Mouse (Mus musculus): ENCODE results near the gene Catsperd. TPM values are rescaled to one million over a fixed set of nuclear protein-coding genes. Genes with fewer than 3 reads are reported as not detected.

Catsperd gene
- polyA plus RNA-seq, 1 experiment from 2014 or later: 0.35 TPM

DNA sequence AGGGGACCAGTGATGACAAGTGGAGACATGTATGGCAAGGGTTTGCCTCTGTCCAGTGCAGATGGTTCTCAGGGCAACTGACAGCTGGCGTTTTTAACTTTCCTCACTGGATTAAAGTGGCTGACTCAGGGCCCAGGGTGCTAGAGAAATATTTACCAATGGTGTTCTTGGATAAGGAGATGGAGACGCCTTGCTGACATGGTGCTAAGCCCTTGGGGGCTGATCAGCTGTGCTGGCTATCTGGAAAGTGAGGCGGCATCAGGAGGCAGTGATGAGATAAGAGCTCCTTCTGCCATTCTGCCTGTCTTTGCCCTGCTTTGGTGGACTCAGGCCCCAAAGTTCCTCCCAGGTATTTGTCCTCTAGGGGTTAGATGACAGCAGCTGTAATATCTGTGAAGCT lies 54.9 kb downstream of the Catsperd start:
- DNase-seq (ENCODE audit: low read depth, low spot score): no peak
- in situ Hi-C loops (cut with MboI; ENCODE audit: low pct_unique_long_range_greater_than_20kb): no loop called here
- no peak for TF ChIP-seq CTCF (IDR thresholded peaks at IDR 0.05)
- ATAC-seq: no peak
- ChIA-PET CTCF (no interaction called here), POLR2A (interaction anchor here (0.6 to 1.1 kb wide), 2 partner anchors 11 to 214 kb away, joined by 4 to 5 read pairs; no protein-coding TSS in a partner anchor)
- no peaks in the 10 kb centered on the region for H3K27me3 ChIP-seq

DNA sequence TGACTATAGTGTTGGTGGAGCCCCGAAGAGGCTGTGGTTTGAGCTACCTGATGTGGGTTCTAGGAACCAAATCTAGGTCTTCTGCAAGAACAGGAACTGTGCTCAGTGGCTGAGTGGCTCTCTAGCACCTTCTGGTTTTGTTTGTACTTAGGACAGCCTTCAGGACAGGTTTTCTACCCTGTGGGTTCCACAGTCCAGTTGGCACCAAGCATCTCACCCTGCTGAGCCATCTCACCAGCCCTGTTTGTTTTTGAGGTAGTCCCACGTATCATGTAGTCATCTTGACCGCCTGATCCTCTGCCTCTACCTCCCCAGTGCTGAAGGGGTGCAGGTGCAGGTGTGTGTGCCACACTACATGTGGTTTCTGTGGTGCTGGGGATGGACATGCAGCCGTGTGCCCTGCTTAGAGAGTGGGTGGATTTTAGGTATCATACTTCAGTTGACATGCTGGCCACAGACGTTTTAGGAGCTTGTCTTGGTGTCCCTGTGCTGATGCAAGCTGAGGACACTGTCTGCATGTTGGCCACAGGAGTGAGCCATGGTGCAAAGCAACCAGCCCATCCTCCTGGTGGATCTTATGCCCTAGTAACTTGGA lies 55.7 kb downstream of the Catsperd start:
- no peak for ATAC-seq
- in situ Hi-C loops (cut with MboI; ENCODE audit: low pct_unique_long_range_greater_than_20kb): no loop called here
- no peaks in the 10 kb centered on the region for H3K27me3 ChIP-seq
- POLR2A ChIA-PET: no interaction called here
- CTCF ChIA-PET: no interaction called here
- TF ChIP-seq CTCF (IDR thresholded peaks at IDR 0.05): no peak
- no peak for DNase-seq (ENCODE audit: low read depth, low spot score)

DNA sequence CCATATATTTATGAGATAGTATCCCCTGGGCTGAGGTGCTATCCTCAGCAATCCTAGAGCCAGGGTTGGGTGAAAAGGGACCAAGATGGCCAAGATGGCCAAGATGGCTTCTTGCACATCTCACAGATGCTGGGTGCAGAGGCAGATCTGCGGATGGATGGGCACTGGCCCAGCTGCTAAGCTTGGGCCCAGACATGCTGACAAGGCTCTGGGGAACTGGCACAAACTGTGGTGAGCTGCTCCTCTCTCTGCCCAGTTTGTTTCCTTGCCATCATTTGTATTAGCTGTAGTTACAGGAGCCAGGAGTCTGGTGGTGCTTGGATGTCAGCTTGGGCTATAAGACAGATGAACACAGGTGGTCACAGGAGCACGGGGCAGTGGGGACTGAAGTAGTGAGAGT lies 56.7 kb downstream of the Catsperd start:
- in situ Hi-C loops (cut with MboI; ENCODE audit: low pct_unique_long_range_greater_than_20kb): no loop called here
- DNase-seq (ENCODE audit: low read depth, low spot score) (no peak), ATAC-seq (no peak)
- POLR2A ChIA-PET: no interaction called here
- CTCF ChIA-PET: no interaction called here
- TF ChIP-seq CTCF (IDR thresholded peaks at IDR 0.05): no peak
- H3K27me3 ChIP-seq: no peaks in the 10 kb centered on the region

DNA sequence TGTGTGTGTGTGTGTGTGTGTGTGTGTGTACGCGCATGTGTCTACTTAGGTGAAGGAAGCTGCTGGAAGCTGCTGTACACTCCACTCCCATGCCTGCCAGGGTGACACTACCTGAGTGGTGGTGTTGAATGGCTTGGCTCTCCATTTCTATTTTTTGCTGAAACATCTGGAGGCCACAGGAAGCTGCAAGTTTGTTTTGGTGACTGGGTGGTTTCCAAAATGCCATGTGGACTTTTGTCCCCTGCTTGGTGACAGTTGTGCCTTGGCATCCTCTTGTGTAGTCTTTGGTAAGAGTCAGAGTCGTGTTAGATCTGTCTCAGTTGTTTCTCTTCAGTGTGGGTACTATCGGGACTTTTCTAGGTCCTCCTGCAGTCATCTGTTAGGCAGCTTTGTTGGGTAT lies 58.9 kb downstream of the Catsperd start:
- DNase-seq (ENCODE audit: low read depth, low spot score) (no peak), ATAC-seq (no peak)
- POLR2A ChIA-PET: interaction anchor here (0.6 to 1.7 kb wide), 2 partner anchors 12 to 774 kb away, joined by 3 to 5 read pairs; no protein-coding TSS in a partner anchor
- H3K27me3 ChIP-seq: no peaks in the 10 kb centered on the region
- CTCF ChIA-PET: no interaction called here
- no peak for TF ChIP-seq CTCF (IDR thresholded peaks at IDR 0.05)
- in situ Hi-C loops (cut with MboI; ENCODE audit: low pct_unique_long_range_greater_than_20kb): no loop called here

DNA sequence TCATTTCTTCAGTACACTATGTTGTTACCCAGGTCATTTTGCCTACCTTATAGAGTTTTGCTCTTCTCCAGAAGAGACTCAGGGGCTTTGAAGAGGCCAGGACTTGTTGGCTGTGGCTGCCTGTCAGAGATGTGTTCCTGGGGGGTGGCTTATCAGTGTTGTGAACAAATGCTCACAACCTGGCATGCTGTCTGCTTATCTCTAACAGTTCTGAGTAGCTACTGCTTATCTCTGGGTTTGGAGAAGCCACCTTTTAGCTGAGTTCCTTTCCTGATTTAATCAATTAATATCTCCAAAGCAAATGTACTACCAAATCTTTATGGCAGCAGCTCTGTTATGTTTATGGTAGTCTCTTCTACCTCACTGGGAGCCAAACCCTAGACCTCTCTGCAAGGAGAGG lies 60.1 kb downstream of the Catsperd start:
- TF ChIP-seq CTCF (IDR thresholded peaks at IDR 0.05): no peak
- DNase-seq (ENCODE audit: low read depth, low spot score) (no peak), ATAC-seq (no peak)
- POLR2A ChIA-PET: interaction anchor here (1.7 kb wide), 1 partner anchor 11 kb away, joined by 5 read pairs; no protein-coding TSS in a partner anchor
- H3K27me3 ChIP-seq: no peaks in the 10 kb centered on the region
- in situ Hi-C loops (cut with MboI; ENCODE audit: low pct_unique_long_range_greater_than_20kb): no loop called here
- CTCF ChIA-PET: no interaction called here

DNA sequence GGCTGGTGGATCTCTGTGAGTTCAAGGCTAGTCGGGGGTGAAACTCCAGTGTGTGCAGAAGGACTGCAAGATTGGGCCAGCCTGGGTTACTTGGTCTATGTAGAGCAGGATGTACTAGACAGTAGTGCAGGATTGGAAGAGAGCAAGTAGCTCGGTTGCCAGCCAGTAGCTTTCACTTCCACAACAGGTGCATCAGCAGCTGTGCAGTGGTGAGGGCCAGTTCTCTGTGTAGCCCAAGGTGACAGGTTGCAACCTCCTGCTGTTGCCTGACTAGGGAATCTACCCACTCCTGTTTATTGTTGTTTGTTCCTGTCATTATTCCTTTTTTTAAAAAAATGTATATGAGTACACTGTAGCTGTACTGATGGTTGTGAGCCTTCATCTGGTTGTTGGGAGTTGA lies 60.7 kb downstream of the Catsperd start:
- ATAC-seq: no peak
- TF ChIP-seq CTCF (IDR thresholded peaks at IDR 0.05): no peak
- no peaks in the 10 kb centered on the region for H3K27me3 ChIP-seq
- ChIA-PET CTCF (no interaction called here), POLR2A (no interaction called here)
- no peak for DNase-seq (ENCODE audit: low read depth, low spot score)
- in situ Hi-C loops (cut with MboI; ENCODE audit: low pct_unique_long_range_greater_than_20kb): no loop called here

DNA sequence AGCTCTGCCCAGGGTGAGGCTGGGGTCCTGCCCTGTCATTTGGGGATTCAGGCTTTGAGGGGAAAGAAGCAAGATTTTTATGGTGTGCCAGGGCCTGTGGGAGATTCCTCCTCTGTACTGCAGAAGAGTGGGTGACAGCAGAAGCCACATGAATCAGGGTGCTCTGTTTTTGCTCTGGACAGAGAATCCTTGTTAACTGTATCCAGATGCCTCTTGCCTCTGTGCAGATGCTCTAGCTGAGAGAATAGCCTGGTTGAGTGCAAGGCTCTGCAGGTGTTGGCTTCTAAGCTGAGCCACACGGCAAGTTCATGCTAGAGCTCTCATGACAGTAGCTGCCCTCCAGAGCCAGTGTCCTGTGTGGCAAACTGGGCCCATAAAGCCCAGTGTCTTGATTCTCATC lies 65.5 kb downstream of the Catsperd start:
- CTCF ChIA-PET: interaction anchor here (0.9 to 1.0 kb wide), 2 partner anchors 14 kb away, joined by 3 read pairs; no protein-coding TSS in a partner anchor
- no peaks in the 10 kb centered on the region for H3K27me3 ChIP-seq
- TF ChIP-seq CTCF (IDR thresholded peaks at IDR 0.05): no peak
- in situ Hi-C loops (cut with MboI; ENCODE audit: low pct_unique_long_range_greater_than_20kb): no loop called here
- POLR2A ChIA-PET: interaction anchor here (0.7 kb wide), 1 partner anchor 11 kb away, joined by 4 read pairs; no protein-coding TSS in a partner anchor
- ATAC-seq: no peak
- no peak for DNase-seq (ENCODE audit: low read depth, low spot score)

DNA sequence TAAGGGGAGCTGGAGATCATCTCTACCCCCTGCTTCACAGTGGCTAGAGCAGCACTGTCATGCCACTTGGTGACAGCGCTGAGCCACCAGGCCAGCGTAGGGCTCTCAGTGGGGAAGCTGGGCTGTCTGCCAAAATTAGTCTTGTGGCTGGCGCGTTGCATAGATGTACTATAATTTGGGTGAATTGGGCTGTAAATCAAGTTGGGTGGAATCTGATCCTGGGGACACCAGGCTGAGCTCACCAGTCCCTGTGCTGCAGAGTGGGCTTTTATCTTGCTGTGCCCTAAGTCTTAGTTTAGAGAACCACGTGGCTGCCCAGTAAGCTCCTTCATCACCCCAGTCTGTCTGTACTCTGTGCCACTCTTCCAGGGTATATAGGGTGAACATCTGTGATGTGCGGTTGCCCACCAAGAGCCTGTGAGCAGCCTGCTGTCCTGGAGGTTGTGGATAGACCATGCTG lies 65.9 kb downstream of the Catsperd start:
- peak; percentile 46 for ATAC-seq
- DNase-seq (ENCODE audit: low read depth, low spot score): peak; percentile 33
- TF ChIP-seq CTCF (IDR thresholded peaks at IDR 0.05): no peak
- in situ Hi-C loops (cut with MboI; ENCODE audit: low pct_unique_long_range_greater_than_20kb): no loop called here
- H3K27me3 ChIP-seq: no peaks in the 10 kb centered on the region
- ChIA-PET POLR2A (interaction anchor here (0.7 kb wide), 1 partner anchor 11 kb away, joined by 4 read pairs; no protein-coding TSS in a partner anchor), CTCF (interaction anchor here (0.7 to 1.0 kb wide), 3 partner anchors 13 to 18 kb away, joined by 3 read pairs; no protein-coding TSS in a partner anchor)

DNA sequence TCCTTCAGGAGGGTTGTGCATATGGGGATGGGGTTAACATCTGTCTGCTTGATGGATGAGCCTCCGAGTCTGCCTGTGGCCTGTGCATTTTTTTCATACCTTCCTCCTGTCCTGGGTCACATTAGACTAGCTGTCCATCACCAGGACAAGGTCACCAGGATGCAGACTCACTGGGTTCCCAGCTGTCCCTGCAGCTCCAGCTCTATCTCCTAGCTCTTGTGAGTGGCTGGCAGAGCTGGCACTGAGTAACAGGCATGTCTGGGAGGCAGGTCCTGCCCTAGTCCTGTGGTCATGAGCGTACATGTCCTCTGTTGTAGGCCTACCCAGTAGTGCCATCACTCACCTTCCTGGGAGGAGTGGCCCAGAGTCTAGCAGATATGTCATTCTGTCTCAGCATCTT lies 72.5 kb downstream of the Catsperd start:
- DNase-seq (ENCODE audit: low read depth, low spot score) (no peak), ATAC-seq (no peak)
- H3K27me3 ChIP-seq: no peaks in the 10 kb centered on the region
- POLR2A ChIA-PET: interaction anchor here (1.3 kb wide), 1 partner anchor 9 kb away, joined by 3 read pairs; no protein-coding TSS in a partner anchor
- no peak for TF ChIP-seq CTCF (IDR thresholded peaks at IDR 0.05)
- in situ Hi-C loops (cut with MboI; ENCODE audit: low pct_unique_long_range_greater_than_20kb): no loop called here
- CTCF ChIA-PET: no interaction called here

DNA sequence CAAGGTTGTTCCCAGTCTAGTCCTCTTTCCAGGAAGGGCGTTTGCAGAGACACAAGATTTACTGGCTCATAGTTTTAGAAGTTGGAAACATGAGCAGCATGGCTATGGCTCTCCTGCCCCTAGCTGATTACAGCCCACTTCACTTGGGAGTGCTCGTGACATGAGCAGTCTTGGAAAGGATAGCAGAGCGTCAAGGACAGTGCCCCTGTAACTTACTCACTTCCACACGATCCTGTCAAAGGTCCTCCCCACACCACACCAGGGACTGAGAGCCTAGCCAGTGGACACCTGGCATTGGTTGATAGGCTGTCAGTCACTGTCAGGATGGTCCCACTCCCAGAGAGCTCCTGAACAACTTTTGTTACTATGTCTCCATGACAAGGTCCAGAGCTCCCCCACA lies 75.1 kb downstream of the Catsperd start:
- in situ Hi-C loops (cut with MboI; ENCODE audit: low pct_unique_long_range_greater_than_20kb): no loop called here
- no peak for TF ChIP-seq CTCF (IDR thresholded peaks at IDR 0.05)
- ATAC-seq (no peak), DNase-seq (ENCODE audit: low read depth, low spot score) (no peak)
- ChIA-PET CTCF (interaction anchor here (2.5 kb wide), 1 partner anchor 12 kb away, joined by 8 read pairs; no protein-coding TSS in a partner anchor), POLR2A (no interaction called here)
- no peaks in the 10 kb centered on the region for H3K27me3 ChIP-seq

DNA sequence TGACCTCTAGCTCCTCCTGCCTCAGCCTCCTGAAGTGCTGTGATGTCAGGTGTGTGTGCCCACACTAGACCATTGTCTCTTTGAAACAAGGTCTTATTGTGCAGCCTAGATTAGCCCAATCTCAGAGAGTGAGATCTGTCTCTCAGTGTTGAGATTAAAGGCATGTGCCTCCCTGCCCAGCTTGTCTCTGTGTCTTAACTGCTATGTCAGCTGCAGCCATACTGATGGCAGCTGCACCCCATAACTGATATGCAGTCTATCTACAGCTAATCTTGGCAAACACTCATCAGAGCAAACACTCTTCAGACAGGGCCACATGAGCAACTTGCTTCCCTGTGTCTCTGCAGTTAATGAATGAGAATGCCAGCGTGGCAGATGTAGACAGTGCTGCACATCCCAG lies 78.6 kb downstream of the Catsperd start:
- no peaks in the 10 kb centered on the region for H3K27me3 ChIP-seq
- no peak for ATAC-seq
- in situ Hi-C loops (cut with MboI; ENCODE audit: low pct_unique_long_range_greater_than_20kb): no loop called here
- CTCF ChIA-PET: interaction anchor here (0.7 to 1.8 kb wide), 4 partner anchors 8 to 26 kb away, joined by 3 to 5 read pairs (median 3); no protein-coding TSS in a partner anchor
- POLR2A ChIA-PET: interaction anchor here (1.0 kb wide), 1 partner anchor 9 kb away, joined by 3 read pairs; no protein-coding TSS in a partner anchor
- DNase-seq (ENCODE audit: low read depth, low spot score): no peak
- no peak for TF ChIP-seq CTCF (IDR thresholded peaks at IDR 0.05)

Data from Patski (cell line).